Mouse (Mus musculus): ENCODE measurements at regions not wholly inside any gene's neighbourhood (a gene's known extent, or its start where the extent isn't known, plus 50 kb on each side); places are given as distances from the start of the nearest gene placed in this dataset.

DNA sequence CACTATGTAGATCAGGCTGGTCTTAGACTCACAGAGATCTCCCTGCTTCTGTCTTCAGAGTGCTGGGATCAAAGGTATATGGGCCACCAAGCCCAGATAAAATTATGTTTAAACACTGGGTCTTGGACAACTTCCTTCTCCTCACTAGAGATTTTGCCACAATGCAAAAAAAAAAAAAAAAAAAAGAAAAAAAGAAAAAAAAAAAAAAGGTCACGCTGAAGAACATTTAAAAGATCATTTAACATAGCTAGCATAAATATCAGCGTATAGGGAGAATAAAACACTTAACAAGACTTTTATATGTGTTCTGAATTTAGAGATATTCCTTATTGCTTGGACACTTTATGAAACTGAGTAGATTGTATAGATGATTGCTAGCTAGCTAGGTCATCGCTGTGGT lies 137.1 kb upstream of the Slc38a2 start:
- DNase-seq (ENCODE audit: extremely low read depth): no peak
- H3K9me3 ChIP-seq (replicated peaks; ENCODE audit: low read length): peaks cover 3% of the 10 kb centered on the region
- H3K9ac ChIP-seq (ENCODE audit: insufficient read depth, low read depth): no peak overlapping the region
- H3K4me1 ChIP-seq (ENCODE audit: control insufficient read depth in 1 of 2, insufficient read depth in 2 of 2): no peaks in the 10 kb centered on the region
- no peaks in the 10 kb centered on the region for H3K36me3 ChIP-seq (replicated peaks in 1 of 2; ENCODE audit: control insufficient read depth in 1 of 2, insufficient read depth in 1 of 2, low read length in 1 of 2)
- no peaks in the 10 kb centered on the region for H3K79me2 ChIP-seq (replicated peaks; ENCODE audit: control insufficient read depth, extremely low read depth, insufficient read depth, poor library complexity, severe bottlenecking)
- H3K27ac ChIP-seq (ENCODE audit: insufficient read depth, low read depth): no peak overlapping the region
- dilution Hi-C loops (cut with MboI; ENCODE audit: extremely low pct_ligation_motif_present, extremely low pct_unique_long_range_greater_than_20kb, low sequenced_read_pairs): no loop called here
- no peaks in the 10 kb centered on the region for H3K27me3 ChIP-seq (replicated peaks)
- TF ChIP-seq USF2 (conservative IDR thresholded peaks at IDR 0.05; ENCODE audit: low read depth, low read length): no peak
- no peak for TF ChIP-seq UBTF (IDR thresholded peaks at IDR 0.05; ENCODE audit: low read depth, low read length)
- TF ChIP-seq MXI1 (IDR thresholded peaks at IDR 0.05; ENCODE audit: low read depth, low read length): no peak
- in situ Hi-C loops (cut with MboI; ENCODE audit: low pct_ligation_motif_present, low pct_unique_long_range_greater_than_20kb, low sequenced_read_pairs): no loop called here
- H3K4me3 ChIP-seq (replicated peaks in 1 of 3; ENCODE audit: low read depth in 2 of 3, low read length in 2 of 3, poor library complexity in 1 of 3): no peak overlapping the region
- H3K4me2 ChIP-seq (ENCODE audit: insufficient read depth, low read depth, poor library complexity, severe bottlenecking): no peak overlapping the region

DNA sequence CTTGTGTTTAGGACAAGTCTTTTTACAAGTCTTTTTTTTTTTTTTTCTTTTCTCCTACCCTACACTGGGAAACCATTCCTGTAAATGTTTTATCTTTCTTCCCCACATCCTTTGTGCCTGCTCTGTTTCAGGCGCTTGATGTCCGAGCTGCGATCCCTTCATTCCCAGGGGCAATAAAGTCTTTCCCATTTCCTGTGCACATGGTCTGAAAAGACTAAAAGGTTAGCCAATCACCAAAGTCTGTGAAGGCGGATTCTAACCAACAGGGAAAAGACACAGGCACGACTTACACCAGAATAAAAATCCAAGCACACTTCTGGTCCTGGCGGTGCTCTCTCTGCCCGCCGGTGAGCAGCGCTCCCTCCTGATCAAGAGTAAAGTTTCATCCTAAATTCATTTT lies 135.3 kb upstream of the Slc38a2 start:
- TF ChIP-seq CHD1 (IDR thresholded peaks at IDR 0.05; ENCODE audit: low read depth, low read length) (no peak), MYC (IDR thresholded peaks at IDR 0.05; ENCODE audit: low read depth, low read length) (no peak), EP300 (IDR thresholded peaks at IDR 0.05; ENCODE audit: low read length) (no peak), RCOR1 (conservative IDR thresholded peaks at IDR 0.05; ENCODE audit: low read depth, low read length) (no peak), RAD21 (IDR thresholded peaks at IDR 0.05; ENCODE audit: low read depth, low read length) (no peak), CTCF (conservative IDR thresholded peaks at IDR 0.05 in 1 of 2, IDR thresholded peaks at IDR 0.05 in 1 of 2; ENCODE audit: low read depth in 2 of 2, low read length in 2 of 2) (no peak), ZC3H11A (IDR thresholded peaks at IDR 0.05; ENCODE audit: low read depth, low read length) (no peak)
- Histone ChIP-seq H3K27ac (ENCODE audit: insufficient read depth, low read depth) (no peak overlapping the region), H3K36me3 (replicated peaks in 1 of 2; ENCODE audit: control insufficient read depth in 1 of 2, insufficient read depth in 1 of 2, low read length in 1 of 2) (no peaks in the 10 kb centered on the region), H3K9me3 (replicated peaks; ENCODE audit: low read length) (peaks cover 3% of the 10 kb centered on the region), H3K4me3 (replicated peaks in 1 of 3; ENCODE audit: low read depth in 2 of 3, low read length in 2 of 3, poor library complexity in 1 of 3) (no peak overlapping the region), H3K79me2 (replicated peaks; ENCODE audit: control insufficient read depth, extremely low read depth, insufficient read depth, poor library complexity, severe bottlenecking) (no peaks in the 10 kb centered on the region), H3K4me1 (ENCODE audit: control insufficient read depth in 1 of 2, insufficient read depth in 2 of 2) (no peaks in the 10 kb centered on the region), H3K4me2 (ENCODE audit: insufficient read depth, low read depth, poor library complexity, severe bottlenecking) (no peak overlapping the region), H3K27me3 (replicated peaks) (no peaks in the 10 kb centered on the region), H3K9ac (ENCODE audit: insufficient read depth, low read depth) (no peak overlapping the region)
- DNase-seq (ENCODE audit: extremely low read depth): no peak
- in situ Hi-C loops (cut with MboI; ENCODE audit: low pct_ligation_motif_present, low pct_unique_long_range_greater_than_20kb, low sequenced_read_pairs) (no loop called here), dilution Hi-C loops (cut with MboI; ENCODE audit: extremely low pct_ligation_motif_present, extremely low pct_unique_long_range_greater_than_20kb, low sequenced_read_pairs) (no loop called here)

DNA sequence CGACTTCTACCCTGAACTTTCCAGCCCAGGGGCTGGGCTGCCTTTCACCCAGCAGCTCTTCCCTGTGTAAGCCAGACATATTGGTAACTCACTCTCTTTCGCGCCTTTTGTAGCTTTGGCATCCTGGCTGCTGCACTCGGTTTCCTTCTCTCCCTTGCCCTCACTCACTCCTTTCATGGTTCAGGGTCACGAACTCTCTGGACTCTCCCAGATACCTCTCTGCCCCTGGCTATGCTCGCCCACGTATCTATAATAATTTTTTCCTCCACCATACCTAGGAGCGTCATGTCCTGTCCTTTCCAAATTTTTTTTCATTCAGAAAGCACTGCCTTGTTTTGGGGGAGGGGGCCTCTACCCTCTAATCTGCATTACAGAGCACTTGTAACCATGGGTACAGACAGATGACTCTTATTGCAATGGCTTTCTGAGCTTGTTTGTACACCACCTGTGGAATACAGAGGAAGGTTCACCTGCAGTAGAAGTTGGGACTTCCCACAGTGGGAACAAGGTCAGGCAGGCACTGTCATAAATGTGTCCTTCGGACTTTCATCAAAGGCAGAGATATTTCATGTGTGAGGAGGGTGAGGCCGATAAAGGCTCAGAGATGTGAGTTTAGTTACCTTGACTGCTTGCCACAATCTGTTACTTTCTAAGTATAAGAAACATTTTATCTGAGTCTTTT lies 134.8 kb upstream of the Slc38a2 start:
- Histone ChIP-seq H3K4me2 (ENCODE audit: insufficient read depth, low read depth, poor library complexity, severe bottlenecking) (no peak overlapping the region), H3K79me2 (replicated peaks; ENCODE audit: control insufficient read depth, extremely low read depth, insufficient read depth, poor library complexity, severe bottlenecking) (no peaks in the 10 kb centered on the region), H3K9ac (ENCODE audit: insufficient read depth, low read depth) (no peak overlapping the region), H3K9me3 (replicated peaks; ENCODE audit: low read length) (peaks cover 3% of the 10 kb centered on the region), H3K4me1 (ENCODE audit: control insufficient read depth in 1 of 2, insufficient read depth in 2 of 2) (no peaks in the 10 kb centered on the region), H3K27ac (ENCODE audit: insufficient read depth, low read depth) (no peak overlapping the region), H3K36me3 (replicated peaks in 1 of 2; ENCODE audit: control insufficient read depth in 1 of 2, insufficient read depth in 1 of 2, low read length in 1 of 2) (no peaks in the 10 kb centered on the region), H3K27me3 (replicated peaks) (no peaks in the 10 kb centered on the region), H3K4me3 (replicated peaks in 1 of 3; ENCODE audit: low read depth in 2 of 3, low read length in 2 of 3, poor library complexity in 1 of 3) (no peak overlapping the region)
- TF ChIP-seq SMC3 (IDR thresholded peaks at IDR 0.05; ENCODE audit: low read depth, low read length) (no peak), RCOR1 (conservative IDR thresholded peaks at IDR 0.05; ENCODE audit: low read depth, low read length) (no peak), SIN3A (IDR thresholded peaks at IDR 0.05; ENCODE audit: low read length) (no peak), NRF1 (IDR thresholded peaks at IDR 0.05; ENCODE audit: low read depth, low read length) (no peak)
- no peak for DNase-seq (ENCODE audit: extremely low read depth)
- dilution Hi-C loops (cut with MboI; ENCODE audit: extremely low pct_ligation_motif_present, extremely low pct_unique_long_range_greater_than_20kb, low sequenced_read_pairs) (no loop called here), in situ Hi-C loops (cut with MboI; ENCODE audit: low pct_ligation_motif_present, low pct_unique_long_range_greater_than_20kb, low sequenced_read_pairs) (no loop called here)
